Mouse (Mus musculus) hindbrain, embryonic 10.5 days (tissue): ENCODE results near the gene Igsf9. TPM values are rescaled to one million over a fixed set of nuclear protein-coding genes. Genes with fewer than 3 reads are reported as not detected.
A peak's percentile ranks its signal among the peaks of the same experiment; 100 is the strongest.

ENCODE experiments used
- DNase-seq: peaks from one replicate; pipeline ENCODE4 v3.0.0-alpha.2; 2017; ENCODE audit warnings: low spot score
- H3K27ac ChIP-seq: fragments of 300-500 bp; sonication (generic); 2 replicates; pipeline ENCODE4 v1.5.1; 2016; ENCODE audit warnings: mild to moderate bottlenecking, moderate library complexity
- H3K27me3 ChIP-seq: fragments of 300-500 bp; sonication (generic); 2 replicates; pipeline ENCODE4 v1.6.1; 2016; ENCODE audit warnings: mild to moderate bottlenecking; ENCODE audit not compliant: poor library complexity, insufficient read depth, severe bottlenecking
- H3K36me3 ChIP-seq: fragments of 300-500 bp; sonication (generic); 2 replicates; pipeline ENCODE4 v1.6.1; 2016; ENCODE audit warnings: mild to moderate bottlenecking, moderate library complexity
- H3K4me1 ChIP-seq: fragments of 300-500 bp; sonication (generic); replicated peaks from 2 replicates; pipeline ENCODE4 v1.6.1; 2016; ENCODE audit warnings: mild to moderate bottlenecking
- H3K4me3 ChIP-seq: fragments of 300-500 bp; sonication (generic); 2 replicates; pipeline ENCODE4 v1.5.1; 2016; ENCODE audit warnings: mild to moderate bottlenecking, moderate library complexity
- H3K9me3 ChIP-seq: fragments of 300-500 bp; sonication (generic); 2 replicates; pipeline ENCODE4 v1.6.1; 2016; ENCODE audit warnings: mild to moderate bottlenecking, moderate library complexity
- WGBS: fragments of 180-500 bp; shearing (Covaris S2); methylation state at CpG from one replicate; pipeline ENCODE4 v1.1.7; 2016; 5-methylcytosine and 5-hydroxymethylcytosine counted together
- polyA plus RNA-seq: library from polyadenylated mRNA; unstranded; fragments of >200 nt; fragmentation: Nextera tagmentation; extraction: Ambion mirVana; gene quantifications from 2 replicates; pipeline ENCODE4 v1.2.1, GENCODE M21; 2016

The Igsf9 gene
- polyA plus RNA-seq, 1 experiment from 2014 or later, result 74.1 TPM

DNA sequence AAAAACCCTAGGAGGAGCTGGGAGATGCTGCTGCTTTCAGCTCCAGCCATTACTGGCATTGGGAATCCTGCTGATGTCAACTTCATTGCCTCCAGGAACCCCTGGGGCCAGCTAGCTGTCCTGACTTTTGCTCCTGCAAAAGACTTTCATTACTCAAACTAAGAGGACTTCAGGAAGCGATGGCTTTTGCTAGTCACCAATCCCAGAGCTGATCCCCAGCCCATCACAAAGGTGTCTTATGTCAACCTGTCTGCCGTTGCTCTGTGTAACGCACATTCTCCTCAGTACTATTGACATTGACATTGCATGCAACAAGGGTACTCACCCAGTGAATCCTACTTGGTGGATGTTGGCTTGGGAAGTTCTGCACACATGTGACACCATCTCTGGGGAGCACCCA is 7.4 kb upstream of the Igsf9 start:
- H3K9me3 ChIP-seq, result no peaks in the 10 kb centered on the region
- no peak for DNase-seq
- H3K27ac ChIP-seq, result no peak overlapping the region
- H3K4me1 ChIP-seq, result peaks cover 8% of the 10 kb centered on the region; the same call in 1 of the 2 replicates
- no peaks in the 10 kb centered on the region for H3K36me3 ChIP-seq
- 77% methylated on average over 3 of the region's 3 CpGs for WGBS
- peaks cover 4% of the 10 kb centered on the region; the same call in 1 of the 2 replicates for H3K27me3 ChIP-seq
- no peak overlapping the region for H3K4me3 ChIP-seq

DNA sequence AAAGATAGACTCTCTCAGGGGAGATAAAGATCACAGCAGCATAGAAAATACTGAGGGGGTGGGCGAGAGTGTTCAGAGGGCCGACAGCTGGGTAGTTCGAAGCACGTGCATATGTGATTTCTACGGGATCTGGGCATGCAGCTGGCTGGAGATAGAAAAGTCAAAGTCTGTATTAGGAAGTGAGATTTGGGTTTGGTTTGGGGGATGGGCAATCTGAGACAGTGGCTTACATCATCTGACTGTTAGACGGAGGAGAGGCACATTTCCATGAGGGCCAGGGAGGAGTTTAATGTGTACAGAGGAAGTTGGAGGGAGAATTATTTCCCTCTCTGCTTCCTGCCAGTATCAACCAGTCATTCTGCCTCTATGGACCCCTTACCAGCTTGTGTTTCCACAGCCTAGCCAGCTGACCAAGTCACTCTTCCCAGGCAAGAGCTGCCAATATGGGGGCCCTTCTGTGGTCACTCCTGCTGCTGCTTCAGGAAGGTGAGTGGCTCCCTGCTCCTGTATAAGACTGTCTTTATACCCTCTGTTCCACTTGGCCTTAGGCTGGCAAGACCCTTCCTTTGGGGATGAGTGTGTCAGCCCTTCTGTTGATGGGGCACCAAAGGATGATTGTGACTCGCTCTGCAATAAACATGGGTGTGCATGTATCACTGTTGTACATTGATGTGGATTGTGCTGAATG is 6.4 kb upstream of the Igsf9 start, which contains the start of gene Slamf9:
Gene Slamf9, plus strand, starts transcription at position 305 of the 688 bp plus-strand sequence.
- no peak within 1 kb of the TSS for H3K4me3 ChIP-seq
- no peaks in the 10 kb centered on the region for H3K36me3 ChIP-seq
- no peaks in the 10 kb centered on the region for H3K4me1 ChIP-seq
- no peak for DNase-seq
- H3K9me3 ChIP-seq, result no peaks in the 10 kb centered on the region
- 84% methylated on average over 7 of the region's 7 CpGs for WGBS
- H3K27ac ChIP-seq, result no peak within 1 kb of the TSS
- H3K27me3 ChIP-seq, result peaks cover 10% of the 10 kb centered on the region; the same call in 1 of the 2 replicates

DNA sequence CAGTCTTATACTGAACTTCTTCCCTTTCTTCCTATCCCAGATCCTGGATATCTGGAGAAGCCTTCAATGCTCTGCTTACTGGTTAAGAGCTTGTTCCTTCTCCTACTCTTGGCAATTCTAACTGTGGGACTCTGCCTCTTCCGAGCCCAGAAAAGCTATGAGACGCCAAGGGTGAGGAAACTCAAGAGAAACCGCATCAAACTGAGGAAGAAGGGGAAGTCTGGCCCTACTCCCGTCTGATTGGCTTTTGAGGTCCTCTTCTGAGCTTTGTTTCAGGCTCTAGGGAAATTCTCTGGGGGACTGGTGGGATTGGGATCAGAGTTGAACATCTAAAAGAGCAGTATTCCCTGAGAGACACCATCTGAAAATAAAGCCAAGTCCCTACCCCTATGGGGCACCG is 3.6 kb upstream of the Igsf9 start:
- no peaks in the 10 kb centered on the region for H3K36me3 ChIP-seq
- H3K4me3 ChIP-seq, result no peak overlapping the region
- H3K27me3 ChIP-seq, result peaks cover 20% of the 10 kb centered on the region
- H3K4me1 ChIP-seq, result peaks cover 19% of the 10 kb centered on the region
- DNase-seq, result no peak
- 80% methylated on average over 5 of the region's 5 CpGs for WGBS
- H3K9me3 ChIP-seq, result no peaks in the 10 kb centered on the region
- no peak overlapping the region for H3K27ac ChIP-seq

DNA sequence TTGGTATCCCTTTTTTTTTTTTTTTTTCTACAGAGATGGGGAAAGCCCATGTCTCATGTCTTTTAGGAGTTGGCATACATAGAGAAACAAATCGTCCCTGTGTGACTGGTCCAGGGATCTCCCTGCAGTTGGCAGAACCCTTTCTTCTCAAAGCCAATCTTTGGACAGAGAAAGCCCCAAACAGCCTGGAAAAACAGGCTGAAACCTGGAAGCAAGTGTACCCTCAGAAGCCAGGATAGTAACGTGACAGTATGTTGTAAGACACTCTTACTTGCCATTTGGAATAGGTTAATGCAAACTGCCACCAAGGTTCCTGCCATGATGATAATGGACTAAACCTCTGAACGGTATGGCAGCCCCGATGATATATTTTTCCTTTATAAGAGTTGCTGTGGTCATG is 1.2 kb upstream of the Igsf9 start:
- Histone ChIP-seq H3K27ac (no peak overlapping the region), H3K36me3 (peaks cover 13% of the 10 kb centered on the region), H3K9me3 (no peaks in the 10 kb centered on the region), H3K27me3 (peaks cover 20% of the 10 kb centered on the region), H3K4me1 (peaks cover 43% of the 10 kb centered on the region), H3K4me3 (no peak overlapping the region)
- no peak for DNase-seq
- WGBS, result 90% methylated on average over 4 of the region's 4 CpGs

DNA sequence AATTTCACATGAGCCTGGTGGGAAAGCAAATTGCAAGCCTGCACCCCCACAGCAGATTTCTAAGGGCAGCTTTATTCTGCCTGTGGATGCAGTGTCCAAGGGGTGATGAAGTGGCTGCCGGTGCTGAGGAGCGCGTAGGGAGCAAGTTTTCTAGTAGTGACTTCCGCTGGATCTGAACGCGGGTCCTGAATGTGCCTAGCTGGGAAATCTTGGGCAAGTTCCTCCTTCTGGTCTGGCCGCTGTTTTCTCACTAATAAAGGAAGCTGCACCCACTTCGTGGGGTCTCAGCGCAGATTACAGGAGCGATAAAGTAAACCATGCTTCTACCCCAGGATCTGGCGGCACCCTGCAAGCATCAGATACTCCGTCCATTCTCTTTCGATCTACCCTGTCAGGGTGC is 477 bp upstream of the Igsf9 start:
- DNase-seq, result no peak
- peaks cover 50% of the 10 kb centered on the region for H3K4me1 ChIP-seq

GRCm38 (mm10) chr1:172482518-172483360 is 1.2 kb downstream of the Igsf9 start:
- Histone ChIP-seq H3K27me3 (peaks cover 20% of the 10 kb centered on the region), H3K36me3 (peaks cover 25% of the 10 kb centered on the region), H3K27ac (peak overlapping the region; percentile 92), H3K4me3 (peak overlapping the region; percentile 81), H3K9me3 (no peaks in the 10 kb centered on the region), H3K4me1 (peaks cover 66% of the 10 kb centered on the region)
- no peak for DNase-seq
- WGBS, result 2% methylated on average over 12 of the region's 12 CpGs

More for the DNA sequence above, 477 bp upstream of the Igsf9 start:
- H3K27ac ChIP-seq, result peak overlapping the region; percentile 92
- H3K4me3 ChIP-seq, result peak overlapping the region; percentile 81
- H3K27me3 ChIP-seq, result peaks cover 20% of the 10 kb centered on the region
- H3K36me3 ChIP-seq, result peaks cover 15% of the 10 kb centered on the region
- WGBS, result 22% methylated on average over 13 of the region's 13 CpGs
- H3K9me3 ChIP-seq, result no peaks in the 10 kb centered on the region

- H3K9me3 ChIP-seq, result no peaks in the 10 kb centered on the region
- peak overlapping the region; percentile 81 for H3K4me3 ChIP-seq
- DNase-seq, result no peak
- peak overlapping the region; percentile 92 for H3K27ac ChIP-seq
- peaks cover 17% of the 10 kb centered on the region for H3K27me3 ChIP-seq
- WGBS, result 22% methylated on average over 4 of the region's 4 CpGs
- peaks cover 31% of the 10 kb centered on the region for H3K36me3 ChIP-seq
- H3K4me1 ChIP-seq, result peaks cover 67% of the 10 kb centered on the region
Observed at GRCm38 (mm10) chr1:172483361-172483660, 1.7 kb downstream of the Igsf9 start.

DNA sequence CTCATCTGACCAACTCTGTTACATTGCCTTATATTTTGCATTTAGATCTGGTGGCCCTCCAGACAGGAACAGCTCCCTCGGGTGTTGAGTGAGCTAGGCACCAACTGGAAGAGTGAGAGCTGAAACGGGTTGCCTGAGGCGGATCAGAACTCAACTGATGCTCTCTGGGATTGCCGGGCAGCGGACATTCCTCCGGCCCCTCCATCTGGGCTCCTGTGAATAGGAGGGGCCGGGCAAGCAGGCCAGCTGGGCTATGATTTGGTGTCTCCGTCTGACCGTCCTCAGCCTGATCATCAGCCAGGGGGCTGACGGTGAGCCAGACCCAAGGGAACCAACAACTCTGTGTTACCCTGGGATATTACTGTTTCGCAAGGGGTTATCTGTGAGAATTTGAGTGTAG is 2.6 kb downstream of the Igsf9 start:
- WGBS, result 41% methylated on average over 11 of the region's 11 CpGs
- Histone ChIP-seq H3K27ac (peak overlapping the region; percentile 86), H3K4me3 (peak overlapping the region; percentile 81), H3K4me1 (peaks cover 73% of the 10 kb centered on the region), H3K27me3 (peaks cover 17% of the 10 kb centered on the region), H3K9me3 (no peaks in the 10 kb centered on the region), H3K36me3 (peaks cover 40% of the 10 kb centered on the region)
- DNase-seq, result no peak

DNA sequence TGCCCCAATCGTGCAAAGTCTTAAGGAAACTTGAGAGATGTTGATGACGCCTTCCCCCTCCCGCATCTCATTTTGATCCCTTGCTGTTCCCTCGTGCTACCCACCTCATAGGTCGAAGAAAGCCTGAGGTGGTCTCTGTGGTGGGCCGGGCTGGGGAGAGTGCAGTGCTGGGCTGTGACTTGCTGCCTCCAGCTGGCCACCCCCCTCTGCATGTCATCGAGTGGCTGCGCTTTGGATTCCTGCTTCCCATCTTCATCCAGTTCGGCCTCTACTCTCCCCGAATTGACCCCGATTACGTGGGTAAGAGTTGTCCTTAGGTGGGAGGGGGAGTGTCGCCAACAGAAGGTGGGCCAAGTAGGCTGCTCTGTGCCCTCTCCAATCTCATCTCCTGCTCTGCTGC is 3.1 kb downstream of the Igsf9 start:
- WGBS, result 51% methylated on average over 13 of the region's 13 CpGs
- no peaks in the 10 kb centered on the region for H3K9me3 ChIP-seq
- H3K27me3 ChIP-seq, result peaks cover 16% of the 10 kb centered on the region
- no peak for DNase-seq
- peaks cover 44% of the 10 kb centered on the region for H3K36me3 ChIP-seq
- peaks cover 73% of the 10 kb centered on the region for H3K4me1 ChIP-seq
- peak overlapping the region; percentile 86 for H3K27ac ChIP-seq
- H3K4me3 ChIP-seq, result peak overlapping the region; percentile 81

DNA sequence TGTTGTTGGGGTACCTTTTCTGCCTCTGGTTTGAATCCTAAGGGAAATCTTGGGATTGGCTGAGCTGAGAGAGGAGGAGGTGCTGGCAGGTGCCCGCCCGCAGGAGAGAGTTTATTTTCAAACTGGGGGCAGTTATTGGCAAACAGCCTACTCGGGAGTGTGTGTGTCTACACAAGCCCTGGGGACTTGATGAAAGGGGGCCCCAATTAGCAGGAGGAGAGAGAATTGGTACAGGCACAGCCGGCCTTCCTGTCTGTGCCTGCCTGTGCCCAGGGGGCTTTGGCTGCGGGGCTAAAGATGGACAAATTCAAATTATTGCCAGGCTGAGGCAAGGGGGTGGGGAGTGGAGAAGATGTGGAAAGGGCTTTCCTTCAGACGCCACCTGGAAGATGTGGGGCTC is 4.2 kb downstream of the Igsf9 start:
- Histone ChIP-seq H3K36me3 (peaks cover 50% of the 10 kb centered on the region), H3K27me3 (peaks cover 4% of the 10 kb centered on the region)
- no peak for DNase-seq

GRCm38 (mm10) chr1:172486236-172486635 is 4.6 kb downstream of the Igsf9 start:
- Histone ChIP-seq H3K9me3 (no peaks in the 10 kb centered on the region), H3K27ac (peak overlapping the region; percentile 86), H3K36me3 (peaks cover 54% of the 10 kb centered on the region), H3K4me3 (peak overlapping the region; percentile 81), H3K27me3 (peaks cover under 1% of the 10 kb centered on the region; the same call in 1 of the 2 replicates), H3K4me1 (peaks cover 76% of the 10 kb centered on the region)
- DNase-seq, result peak; percentile 73
- 21% methylated on average over 4 of the region's 4 CpGs for WGBS

More for the DNA sequence above, 4.2 kb downstream of the Igsf9 start:
- 31% methylated on average over 6 of the region's 6 CpGs for WGBS
- Histone ChIP-seq H3K4me1 (peaks cover 80% of the 10 kb centered on the region), H3K4me3 (peak overlapping the region; percentile 81), H3K27ac (peak overlapping the region; percentile 86), H3K9me3 (no peaks in the 10 kb centered on the region)

GRCm38 (mm10) chr1:172486651-172487050 is 5.1 kb downstream of the Igsf9 start:
- peak overlapping the region; percentile 86 for H3K27ac ChIP-seq
- 57% methylated on average over 5 of the region's 5 CpGs for whole genome bisulfite sequencing
- peak overlapping the region; percentile 81 for H3K4me3 ChIP-seq
- H3K9me3 ChIP-seq, result no peaks in the 10 kb centered on the region
- DNase-seq, result no peak
- H3K36me3 ChIP-seq, result peaks cover 59% of the 10 kb centered on the region
- H3K4me1 ChIP-seq, result peaks cover 72% of the 10 kb centered on the region
- no peaks in the 10 kb centered on the region for H3K27me3 ChIP-seq

- H3K9me3 ChIP-seq, result no peaks in the 10 kb centered on the region
- H3K4me3 ChIP-seq, result no peak overlapping the region
- H3K27me3 ChIP-seq, result no peaks in the 10 kb centered on the region
- peaks cover 65% of the 10 kb centered on the region for H3K4me1 ChIP-seq
- WGBS, result 87% methylated on average over 4 of the region's 4 CpGs
- DNase-seq, result no peak
- H3K27ac ChIP-seq, result no peak overlapping the region
- peaks cover 71% of the 10 kb centered on the region for H3K36me3 ChIP-seq
Observed at GRCm38 (mm10) chr1:172487859-172488258, 6.3 kb downstream of the Igsf9 start.
